Mouse (Mus musculus): Measurements from ENCODE around the gene Galr2.

Gene Galr2

DNA sequence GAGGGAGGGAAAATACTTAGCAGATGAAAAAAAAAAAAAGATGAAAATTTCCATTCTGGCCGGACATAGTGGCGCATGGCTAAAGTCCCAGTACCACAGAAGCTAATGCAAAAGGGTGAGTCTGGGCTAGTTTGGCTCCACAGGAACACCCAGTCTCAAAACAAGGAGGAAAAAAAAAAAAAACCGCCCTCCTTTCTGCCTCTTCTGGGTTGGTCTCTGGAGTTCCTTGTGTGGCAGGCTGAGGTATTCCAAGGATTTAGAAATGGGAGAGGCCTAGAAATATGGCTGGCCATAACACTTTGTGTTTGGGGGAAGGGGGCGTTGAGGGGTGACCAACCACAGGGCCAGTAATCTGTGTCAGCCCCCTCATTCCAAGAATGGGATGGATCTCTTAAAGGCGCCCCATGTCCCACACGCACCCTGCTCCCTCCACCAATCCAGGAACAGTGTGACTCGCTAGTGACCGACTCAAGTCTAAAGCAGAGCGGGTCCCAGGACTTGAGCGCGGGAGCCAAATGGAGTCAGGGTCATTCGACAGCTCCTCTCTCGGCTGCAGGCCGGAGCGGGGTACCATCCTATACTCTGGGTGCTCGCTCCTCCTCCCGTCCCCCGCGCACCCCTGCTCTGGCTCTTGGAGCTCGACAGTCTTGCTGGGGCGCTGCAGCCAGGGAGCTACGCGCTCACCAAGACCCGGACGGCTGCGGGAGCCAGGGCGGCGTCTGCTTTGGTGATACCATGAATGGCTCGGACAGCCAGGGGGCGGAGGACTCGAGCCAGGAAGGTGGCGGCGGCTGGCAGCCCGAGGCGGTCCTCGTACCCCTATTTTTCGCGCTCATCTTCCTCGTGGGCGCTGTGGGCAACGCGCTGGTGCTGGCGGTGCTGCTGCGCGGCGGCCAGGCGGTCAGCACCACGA lies at the start of gene Galr2:
Gene Galr2 (plus strand): TSS at position 189 of the 913 bp plus-strand sequence.
- in situ Hi-C loops (cut with MboI, MseI), result no loop called here

DNA sequence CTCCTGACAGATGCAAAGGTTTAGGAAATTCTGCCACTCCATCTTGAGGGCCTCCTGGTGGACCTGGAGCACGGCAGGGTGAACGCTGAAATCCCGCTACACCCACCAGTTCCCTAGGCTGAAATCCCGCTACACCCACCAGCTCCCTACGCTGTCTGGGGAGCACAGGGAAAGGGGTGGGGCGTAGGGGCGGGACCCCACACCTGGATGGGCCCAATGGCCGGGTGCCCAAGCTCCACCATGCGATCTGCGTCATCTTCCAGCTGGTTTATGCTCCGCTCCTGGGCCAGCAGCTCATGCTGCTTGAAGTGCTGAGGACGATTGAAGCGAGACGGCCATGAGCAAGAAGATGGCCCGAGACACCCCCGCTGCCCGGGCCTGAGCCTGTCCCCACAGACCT lies 48.3 kb upstream of the Galr2 start:
- in situ Hi-C loops (cut with MboI, MseI), result no loop called here

- in situ Hi-C loops (cut with MboI, MseI), result no loop called here
Measured at GRCm38 (mm10) chr11:116234901-116235300, 45.8 kb upstream of the Galr2 start.

- in situ Hi-C loops (cut with MboI, MseI), result no loop called here
Measured at GRCm38 (mm10) chr11:116237742-116238395, 42.9 kb upstream of the Galr2 start, which contains the start of gene Evpl. Gene Evpl, minus strand, starts transcription at chr11:116238077.

GRCm38 (mm10) chr11:116239797-116240196 lies 40.9 kb upstream of the Galr2 start:
- in situ Hi-C loops (cut with MboI, MseI), result no loop called here

DNA sequence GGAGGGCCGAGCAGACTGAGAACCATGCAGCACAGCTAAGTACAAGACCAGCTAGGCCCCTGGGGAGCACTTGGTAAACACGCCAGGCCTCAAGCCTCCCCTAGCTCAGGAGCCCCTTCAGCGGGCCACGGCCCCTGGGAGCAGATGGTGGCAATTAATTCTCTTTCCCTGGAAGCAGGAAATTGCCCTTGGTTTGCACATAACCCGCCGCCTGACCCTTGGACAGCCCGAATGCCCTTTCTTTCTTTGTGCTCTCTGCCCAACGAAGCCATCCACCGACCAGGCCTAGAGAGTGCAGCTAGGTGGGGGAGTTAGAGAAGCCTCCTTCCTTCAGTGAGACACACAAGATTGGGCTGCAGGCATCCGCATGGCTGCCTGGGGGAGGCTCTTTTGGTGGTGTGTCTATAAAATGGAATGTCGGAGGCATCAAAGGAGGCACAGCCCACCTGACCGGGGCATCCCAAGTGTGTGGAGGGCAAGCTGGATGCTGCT lies 38.9 kb upstream of the Galr2 start:
- in situ Hi-C loops (cut with MboI, MseI), result no loop called here

DNA sequence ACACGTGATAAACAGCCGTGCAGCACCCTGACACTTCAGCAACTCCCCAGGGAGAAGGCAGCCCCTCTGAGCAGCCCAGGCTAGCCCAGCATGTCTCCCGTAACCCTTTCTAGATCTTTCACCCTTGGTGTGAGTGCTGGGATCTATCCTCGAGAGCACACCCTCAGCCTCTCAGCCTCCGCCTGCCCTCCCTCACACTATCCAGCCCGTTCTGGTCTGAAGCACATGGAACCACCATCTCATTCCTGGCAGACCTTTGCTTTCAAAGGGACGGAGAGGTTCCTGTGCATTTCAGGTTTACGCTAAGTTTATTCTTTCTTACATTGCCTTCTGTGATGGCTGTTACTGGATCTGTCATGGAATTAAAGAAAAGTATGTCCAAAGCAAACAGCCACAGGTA lies 36.2 kb upstream of the Galr2 start:
- in situ Hi-C loops (cut with MboI, MseI), result no loop called here

GRCm38 (mm10) chr11:116245616-116246015 lies 35.1 kb upstream of the Galr2 start:
- in situ Hi-C loops (cut with MboI, MseI), result no loop called here

DNA sequence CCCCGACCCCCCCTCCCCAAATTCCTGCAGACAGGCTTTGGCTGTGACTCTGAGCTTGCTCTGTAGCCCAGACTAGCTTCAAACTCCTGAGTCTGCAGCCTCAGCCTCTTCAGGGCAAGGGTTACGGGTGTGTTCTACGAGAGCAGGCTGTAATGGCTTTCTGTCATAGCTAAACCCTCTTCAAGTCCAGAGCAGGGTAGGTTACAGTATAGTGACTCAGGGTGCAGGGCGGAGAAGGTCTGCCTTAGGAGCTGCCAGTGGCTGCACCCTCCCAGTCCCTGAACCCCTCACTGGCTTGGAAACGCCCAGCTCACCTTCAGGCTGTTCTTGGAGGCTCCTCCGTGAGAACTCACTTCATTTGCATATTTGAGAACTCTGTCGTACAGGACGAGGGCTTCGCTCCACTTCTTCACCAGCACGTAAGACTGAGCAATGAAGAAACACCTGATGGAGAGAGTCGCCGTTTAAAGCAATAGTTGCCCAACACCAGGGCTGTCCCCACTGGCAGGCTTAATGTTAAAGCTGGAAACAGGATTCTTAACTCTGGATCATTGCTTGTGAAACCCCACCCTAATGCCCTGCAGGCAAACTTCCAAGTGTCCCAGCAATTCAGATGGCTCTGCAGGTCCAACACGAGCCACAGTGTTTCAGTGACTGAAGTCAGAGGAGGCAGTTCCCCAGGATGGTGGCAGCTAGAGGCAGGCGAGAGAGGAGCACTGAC lies 33.1 kb upstream of the Galr2 start:
- in situ Hi-C loops (cut with MboI, MseI), result no loop called here

- in situ Hi-C loops (cut with MboI, MseI), result no loop called here
Measured at GRCm38 (mm10) chr11:116250898-116251297, 29.8 kb upstream of the Galr2 start.

- in situ Hi-C loops (cut with MboI, MseI), result no loop called here
Measured at GRCm38 (mm10) chr11:116253076-116253600, 27.6 kb upstream of the Galr2 start.

DNA sequence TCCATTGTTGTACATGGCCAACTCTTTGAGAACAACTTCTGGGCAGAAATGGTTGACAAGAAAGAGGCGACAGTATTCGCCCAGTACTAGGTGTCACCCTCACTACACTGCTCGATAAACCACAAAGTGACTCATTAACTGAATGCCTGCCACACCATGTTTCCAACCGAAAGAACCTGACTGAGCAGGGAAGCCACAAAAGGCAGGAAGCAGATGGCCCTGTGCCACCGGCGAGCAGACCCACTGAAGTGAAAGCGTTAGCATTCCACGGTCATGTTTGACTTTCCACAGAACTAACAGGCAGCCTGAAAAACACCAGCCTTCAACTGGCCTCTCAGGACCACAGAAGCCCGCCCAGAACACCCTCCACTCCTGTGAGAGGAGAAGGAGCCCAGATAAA lies 26.1 kb upstream of the Galr2 start:
- in situ Hi-C loops (cut with MboI, MseI), result no loop called here

GRCm38 (mm10) chr11:116255090-116255981 lies 25.4 kb upstream of the Galr2 start:
- in situ Hi-C loops (cut with MboI, MseI), result no loop called here

DNA sequence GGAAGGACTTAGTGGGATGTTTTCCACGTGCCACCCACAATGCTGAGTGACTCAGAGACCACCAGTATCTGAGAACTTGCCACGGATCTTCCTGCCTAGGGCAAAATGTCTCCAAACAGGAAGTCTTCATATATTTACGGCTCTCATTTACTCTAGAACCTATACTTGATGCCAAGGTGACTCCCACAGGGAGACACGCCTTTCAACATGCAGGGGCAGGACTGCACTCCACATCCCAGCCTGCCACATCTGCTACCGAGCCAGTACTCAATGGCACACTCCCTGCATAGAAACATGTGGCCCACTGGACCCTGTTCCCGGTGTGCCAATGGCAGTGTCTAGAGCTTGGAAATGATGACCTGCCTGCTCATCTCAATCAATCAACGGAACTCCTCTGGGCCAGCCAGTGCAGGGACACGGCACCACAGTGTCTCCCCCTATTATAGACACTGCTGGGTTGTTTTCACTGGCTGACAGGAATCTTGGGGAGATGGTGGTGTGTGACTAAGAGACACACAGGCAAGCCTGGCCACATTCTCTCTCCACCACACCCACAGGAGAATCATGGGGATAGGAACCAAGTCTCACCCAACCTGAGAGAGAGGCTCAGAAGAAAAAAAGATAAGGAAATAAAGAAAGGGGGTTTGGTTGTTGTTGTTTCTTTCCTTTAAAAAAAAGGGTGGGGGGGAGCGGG lies 24.6 kb upstream of the Galr2 start:
- in situ Hi-C loops (cut with MboI, MseI), result no loop called here

DNA sequence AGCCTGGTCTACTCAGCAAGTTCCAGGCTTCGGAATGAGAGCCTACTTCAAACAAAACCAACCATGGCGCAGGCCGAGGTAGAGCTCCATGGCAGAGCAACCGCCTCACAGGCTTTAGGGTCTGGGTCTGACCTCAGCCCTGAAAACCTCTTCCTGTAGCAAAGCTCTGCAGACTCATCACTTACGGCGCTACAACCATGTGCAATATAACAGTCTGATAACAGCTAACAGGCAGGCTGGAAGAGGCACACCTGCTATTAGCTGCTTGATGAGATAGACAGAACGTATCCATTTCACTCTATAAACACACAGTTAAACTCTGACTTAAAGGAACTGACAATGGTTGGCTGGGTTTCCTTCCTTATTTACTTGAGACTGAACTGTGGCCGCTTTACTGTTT lies 21.3 kb upstream of the Galr2 start:
- in situ Hi-C loops (cut with MboI, MseI), result no loop called here

DNA sequence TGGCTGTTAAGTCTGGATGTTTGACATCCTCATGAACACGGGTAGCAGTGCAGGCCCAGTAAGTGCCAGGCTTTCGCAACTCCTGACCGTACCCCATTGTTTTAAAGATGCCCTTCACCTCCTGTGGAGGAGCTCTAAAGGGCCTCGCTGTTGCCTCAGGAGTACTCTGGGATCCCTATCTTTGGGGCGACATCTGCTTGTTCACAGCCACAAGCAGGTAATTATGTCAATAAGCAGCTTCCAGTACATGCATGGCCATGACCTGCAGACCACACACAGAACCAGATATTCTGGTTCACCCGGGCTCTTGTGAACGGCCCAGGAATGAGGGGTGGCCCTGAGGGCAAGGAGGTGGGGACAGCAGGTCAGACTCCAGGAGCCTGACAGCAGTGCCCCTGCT lies 20.5 kb upstream of the Galr2 start:
- in situ Hi-C loops (cut with MboI, MseI), result no loop called here

GRCm38 (mm10) chr11:116265352-116265751 lies 15.4 kb upstream of the Galr2 start:
- in situ Hi-C loops (cut with MboI, MseI), result no loop called here

GRCm38 (mm10) chr11:116265850-116266249 lies 14.9 kb upstream of the Galr2 start:
- in situ Hi-C loops (cut with MboI, MseI), result no loop called here

DNA sequence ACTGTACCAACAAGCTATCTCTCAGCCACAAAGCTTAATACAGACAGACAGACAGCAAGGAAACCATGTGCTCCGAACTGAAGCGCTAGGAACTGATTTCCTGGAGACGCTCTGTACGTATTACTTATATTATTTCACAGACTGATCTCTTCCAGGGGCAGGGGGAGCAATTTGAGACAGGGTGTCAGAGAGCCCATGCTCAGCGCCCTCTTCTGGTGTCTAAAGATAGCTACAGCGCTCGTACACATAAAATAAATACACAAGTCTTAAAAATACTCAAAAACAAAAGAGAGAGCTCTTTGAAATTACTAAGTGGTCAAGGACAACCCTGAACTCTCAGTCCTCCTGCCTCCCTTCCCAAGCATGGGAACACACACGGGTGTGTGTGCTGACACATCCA lies 13.1 kb upstream of the Galr2 start:
- in situ Hi-C loops (cut with MboI, MseI), result no loop called here

DNA sequence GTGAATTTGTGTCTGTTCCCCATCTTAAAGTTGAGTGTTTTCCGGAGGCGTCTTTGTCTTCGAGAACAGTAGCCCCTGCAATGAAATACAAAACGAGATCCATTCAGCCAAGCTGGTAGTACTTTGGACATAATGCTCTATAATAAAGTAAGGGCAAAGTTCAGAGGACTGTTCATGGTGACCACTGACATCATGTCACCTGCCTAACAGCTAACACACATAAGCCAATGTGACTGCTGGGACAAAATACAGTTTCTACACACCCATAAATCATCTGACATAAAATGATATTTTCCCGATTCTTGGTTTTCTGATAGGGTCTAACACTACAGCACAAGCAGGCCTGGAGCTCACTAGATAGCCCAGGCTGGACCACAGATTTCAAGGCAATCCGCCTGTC lies 12.4 kb upstream of the Galr2 start:
- in situ Hi-C loops (cut with MboI, MseI), result no loop called here
